Mouse (Mus musculus): ENCODE measurements around the gene Crtc1. TPM values are rescaled to one million over a fixed set of nuclear protein-coding genes. Genes with fewer than 3 reads are reported as not detected.

The Crtc1 gene
- polyA plus RNA-seq, 1 experiment from 2014 or later: 23.0 TPM

- no peak overlapping the region for H3K4me2 ChIP-seq (replicated peaks; ENCODE audit: low read depth, low read length)
- H3K9ac ChIP-seq (replicated peaks; ENCODE audit: low read depth, low read length): no peak overlapping the region
- H3K4me3 ChIP-seq (ENCODE audit: low read depth, low read length): no peak overlapping the region
- H3K27ac ChIP-seq (ENCODE audit: low read length): no peak overlapping the region
- ATAC-seq (ENCODE audit: insufficient number of reproducible peaks, insufficient read depth, low FRiP score, low read depth): no peak
- no peaks in the 10 kb centered on the region for H3K36me3 ChIP-seq (ENCODE audit: control insufficient read depth, insufficient read depth, low read length)
- no peaks in the 10 kb centered on the region for H3K27me3 ChIP-seq (ENCODE audit: control insufficient read depth, insufficient read depth, low read length)
- WGBS: 92% methylated on average over 2 of the region's 2 CpGs
- no peaks in the 10 kb centered on the region for H3K9me3 ChIP-seq (ENCODE audit: control insufficient read depth, low read depth, low read length)
- H3K4me1 ChIP-seq (ENCODE audit: control insufficient read depth, insufficient read depth, low read length): no peaks in the 10 kb centered on the region
Observed at GRCm38 (mm10) chr8:70459636-70460035, 20.3 kb upstream of the Crtc1 start.

- H3K9me3 ChIP-seq (ENCODE audit: control insufficient read depth, low read depth, low read length): no peaks in the 10 kb centered on the region
- H3K4me2 ChIP-seq (replicated peaks; ENCODE audit: low read depth, low read length): no peak overlapping the region
- H3K9ac ChIP-seq (replicated peaks; ENCODE audit: low read depth, low read length): no peak overlapping the region
- no peak for ATAC-seq (ENCODE audit: insufficient number of reproducible peaks, insufficient read depth, low FRiP score, low read depth)
- no peaks in the 10 kb centered on the region for H3K36me3 ChIP-seq (ENCODE audit: control insufficient read depth, insufficient read depth, low read length)
- H3K27ac ChIP-seq (ENCODE audit: low read length): no peak overlapping the region
- WGBS: 83% methylated on average over 3 of the region's 3 CpGs
- no peaks in the 10 kb centered on the region for H3K4me1 ChIP-seq (ENCODE audit: control insufficient read depth, insufficient read depth, low read length)
- no peaks in the 10 kb centered on the region for H3K27me3 ChIP-seq (ENCODE audit: control insufficient read depth, insufficient read depth, low read length)
- H3K4me3 ChIP-seq (ENCODE audit: low read depth, low read length): no peak overlapping the region
Observed at GRCm38 (mm10) chr8:70458462-70458861, 19.1 kb upstream of the Crtc1 start.

- Histone ChIP-seq H3K27ac (ENCODE audit: low read length) (no peak overlapping the region), H3K4me1 (ENCODE audit: control insufficient read depth, insufficient read depth, low read length) (no peaks in the 10 kb centered on the region), H3K9me3 (ENCODE audit: control insufficient read depth, low read depth, low read length) (no peaks in the 10 kb centered on the region), H3K36me3 (ENCODE audit: control insufficient read depth, insufficient read depth, low read length) (no peaks in the 10 kb centered on the region), H3K27me3 (ENCODE audit: control insufficient read depth, insufficient read depth, low read length) (no peaks in the 10 kb centered on the region), H3K4me3 (ENCODE audit: low read depth, low read length) (no peak overlapping the region), H3K9ac (replicated peaks; ENCODE audit: low read depth, low read length) (no peak overlapping the region), H3K4me2 (replicated peaks; ENCODE audit: low read depth, low read length) (no peak overlapping the region)
- no peak for ATAC-seq (ENCODE audit: insufficient number of reproducible peaks, insufficient read depth, low FRiP score, low read depth)
- 88% methylated on average over 6 of the region's 6 CpGs for WGBS
Observed at GRCm38 (mm10) chr8:70457882-70458281, 18.5 kb upstream of the Crtc1 start.

GRCm38 (mm10) chr8:70456996-70457395 lies 17.6 kb upstream of the Crtc1 start:
- no peak for ATAC-seq (ENCODE audit: insufficient number of reproducible peaks, insufficient read depth, low FRiP score, low read depth)
- H3K4me2 ChIP-seq (replicated peaks; ENCODE audit: low read depth, low read length): no peak overlapping the region
- no peaks in the 10 kb centered on the region for H3K9me3 ChIP-seq (ENCODE audit: control insufficient read depth, low read depth, low read length)
- no peaks in the 10 kb centered on the region for H3K27me3 ChIP-seq (ENCODE audit: control insufficient read depth, insufficient read depth, low read length)
- H3K27ac ChIP-seq (ENCODE audit: low read length): no peak overlapping the region
- H3K4me3 ChIP-seq (ENCODE audit: low read depth, low read length): no peak overlapping the region
- H3K36me3 ChIP-seq (ENCODE audit: control insufficient read depth, insufficient read depth, low read length): peaks cover 4% of the 10 kb centered on the region; the same call in 1 of the 2 replicates
- 83% methylated on average over 1 of the region's 1 CpGs for whole genome bisulfite sequencing
- H3K9ac ChIP-seq (replicated peaks; ENCODE audit: low read depth, low read length): no peak overlapping the region
- H3K4me1 ChIP-seq (ENCODE audit: control insufficient read depth, insufficient read depth, low read length): no peaks in the 10 kb centered on the region

GRCm38 (mm10) chr8:70453852-70454251 lies 14.5 kb upstream of the Crtc1 start:
- ATAC-seq (ENCODE audit: insufficient number of reproducible peaks, insufficient read depth, low FRiP score, low read depth): no peak
- peak overlapping the region; percentile 49 for H3K27ac ChIP-seq (ENCODE audit: low read length)

GRCm38 (mm10) chr8:70452196-70452966 lies 13.0 kb upstream of the Crtc1 start:
- Histone ChIP-seq H3K9ac (replicated peaks; ENCODE audit: low read depth, low read length) (no peak overlapping the region), H3K36me3 (ENCODE audit: control insufficient read depth, insufficient read depth, low read length) (peaks cover 22% of the 10 kb centered on the region), H3K4me3 (ENCODE audit: low read depth, low read length) (no peak overlapping the region), H3K4me2 (replicated peaks; ENCODE audit: low read depth, low read length) (no peak overlapping the region), H3K9me3 (ENCODE audit: control insufficient read depth, low read depth, low read length) (no peaks in the 10 kb centered on the region), H3K27ac (ENCODE audit: low read length) (no peak overlapping the region), H3K27me3 (ENCODE audit: control insufficient read depth, insufficient read depth, low read length) (no peaks in the 10 kb centered on the region), H3K4me1 (ENCODE audit: control insufficient read depth, insufficient read depth, low read length) (0 out of 2 replicates have a peak, but pooled peaks cover 3% of the 10 kb centered on the region)
- WGBS: 63% methylated on average over 52 of the region's 52 CpGs
- no peak for ATAC-seq (ENCODE audit: insufficient number of reproducible peaks, insufficient read depth, low FRiP score, low read depth)

More at GRCm38 (mm10) chr8:70453852-70454251, 14.5 kb upstream of the Crtc1 start:
- no peaks in the 10 kb centered on the region for H3K9me3 ChIP-seq (ENCODE audit: control insufficient read depth, low read depth, low read length)
- no peak overlapping the region for H3K4me2 ChIP-seq (replicated peaks; ENCODE audit: low read depth, low read length)
- WGBS: 82% methylated on average over 5 of the region's 5 CpGs
- peaks cover 22% of the 10 kb centered on the region for H3K36me3 ChIP-seq (ENCODE audit: control insufficient read depth, insufficient read depth, low read length)
- no peak overlapping the region for H3K9ac ChIP-seq (replicated peaks; ENCODE audit: low read depth, low read length)
- no peak overlapping the region for H3K4me3 ChIP-seq (ENCODE audit: low read depth, low read length)
- 0 out of 2 replicates have a peak, but pooled peaks cover under 1% of the 10 kb centered on the region for H3K4me1 ChIP-seq (ENCODE audit: control insufficient read depth, insufficient read depth, low read length)
- H3K27me3 ChIP-seq (ENCODE audit: control insufficient read depth, insufficient read depth, low read length): no peaks in the 10 kb centered on the region

GRCm38 (mm10) chr8:70447639-70448420 lies 8.5 kb upstream of the Crtc1 start:
- H3K27ac ChIP-seq (ENCODE audit: low read length): no peak overlapping the region; the same call in 1 of the 2 replicates
- H3K27me3 ChIP-seq (ENCODE audit: control insufficient read depth, insufficient read depth, low read length): no peaks in the 10 kb centered on the region
- no peak overlapping the region for H3K4me2 ChIP-seq (replicated peaks; ENCODE audit: low read depth, low read length)
- peaks cover 22% of the 10 kb centered on the region for H3K36me3 ChIP-seq (ENCODE audit: control insufficient read depth, insufficient read depth, low read length)
- 0 out of 2 replicates have a peak, but pooled peaks cover 3% of the 10 kb centered on the region for H3K4me1 ChIP-seq (ENCODE audit: control insufficient read depth, insufficient read depth, low read length)
- ATAC-seq (ENCODE audit: insufficient number of reproducible peaks, insufficient read depth, low FRiP score, low read depth): no peak
- no peak overlapping the region for H3K9ac ChIP-seq (replicated peaks; ENCODE audit: low read depth, low read length)
- H3K9me3 ChIP-seq (ENCODE audit: control insufficient read depth, low read depth, low read length): no peaks in the 10 kb centered on the region
- 65% methylated on average over 19 of the region's 19 CpGs for WGBS
- H3K4me3 ChIP-seq (ENCODE audit: low read depth, low read length): no peak overlapping the region

GRCm38 (mm10) chr8:70445988-70446387 lies 6.6 kb upstream of the Crtc1 start:
- 70% methylated on average over 1 of the region's 1 CpGs for WGBS
- Histone ChIP-seq H3K4me3 (ENCODE audit: low read depth, low read length) (no peak overlapping the region), H3K4me1 (ENCODE audit: control insufficient read depth, insufficient read depth, low read length) (0 out of 2 replicates have a peak, but pooled peaks cover 3% of the 10 kb centered on the region), H3K27me3 (ENCODE audit: control insufficient read depth, insufficient read depth, low read length) (no peaks in the 10 kb centered on the region), H3K27ac (ENCODE audit: low read length) (no peak overlapping the region), H3K4me2 (replicated peaks; ENCODE audit: low read depth, low read length) (no peak overlapping the region), H3K36me3 (ENCODE audit: control insufficient read depth, insufficient read depth, low read length) (peaks cover 8% of the 10 kb centered on the region; the same call in 1 of the 2 replicates), H3K9ac (replicated peaks; ENCODE audit: low read depth, low read length) (no peak overlapping the region), H3K9me3 (ENCODE audit: control insufficient read depth, low read depth, low read length) (no peaks in the 10 kb centered on the region)
- no peak for ATAC-seq (ENCODE audit: insufficient number of reproducible peaks, insufficient read depth, low FRiP score, low read depth)
